Mouse (Mus musculus): Measurements from ENCODE around the gene Slc13a2.

The Slc13a2 gene

GRCm38 (mm10) chr11:78431176-78431575, 9.2 kb upstream of the Slc13a2 start:
- no peak for DNase-seq

- DNase-seq = no peak
Measured at GRCm38 (mm10) chr11:78430195-78430878, 8.3 kb upstream of the Slc13a2 start.

- no peak for DNase-seq
Measured at GRCm38 (mm10) chr11:78428309-78428708, 6.3 kb upstream of the Slc13a2 start.

GRCm38 (mm10) chr11:78427655-78428054, 5.6 kb upstream of the Slc13a2 start:
- DNase-seq = no peak

GRCm38 (mm10) chr11:78425572-78425971, 3.6 kb upstream of the Slc13a2 start:
- DNase-seq = no peak

- no peak for DNase-seq
Measured at GRCm38 (mm10) chr11:78424352-78424751, 2.3 kb upstream of the Slc13a2 start.

GRCm38 (mm10) chr11:78421201-78422009, 612 bp downstream of the Slc13a2 start:
- no peak for DNase-seq

- no peak for DNase-seq
Measured at GRCm38 (mm10) chr11:78420263-78420889, 1.6 kb downstream of the Slc13a2 start.

- no peak for DNase-seq
Measured at GRCm38 (mm10) chr11:78416854-78417253, 5.2 kb downstream of the Slc13a2 start.

- no peak for DNase-seq
Measured at GRCm38 (mm10) chr11:78412861-78413260, 9.2 kb downstream of the Slc13a2 start.

- no peak for DNase-seq
Measured at GRCm38 (mm10) chr11:78412324-78412850, 9.6 kb downstream of the Slc13a2 start.

- DNase-seq = peak; percentile 36
Measured at GRCm38 (mm10) chr11:78411606-78412323, 10.3 kb downstream of the Slc13a2 start.

GRCm38 (mm10) chr11:78408256-78409240, 13.5 kb downstream of the Slc13a2 start:
- DNase-seq = no peak

- DNase-seq = no peak
Measured at GRCm38 (mm10) chr11:78402062-78402461, 20.0 kb downstream of the Slc13a2 start.

GRCm38 (mm10) chr11:78401469-78401868, 20.5 kb downstream of the Slc13a2 start:
- DNase-seq = no peak

- DNase-seq = no peak
Measured at GRCm38 (mm10) chr11:78400936-78401335, 21.1 kb downstream of the Slc13a2 start.

- DNase-seq = peak; percentile 84
Measured at GRCm38 (mm10) chr11:78399680-78400079, 22.3 kb downstream of the Slc13a2 start.

- DNase-seq = no peak
Measured at GRCm38 (mm10) chr11:78398212-78398611, 23.8 kb downstream of the Slc13a2 start.

GRCm38 (mm10) chr11:78397397-78397796, 24.6 kb downstream of the Slc13a2 start:
- peak; percentile 72 for DNase-seq

GRCm38 (mm10) chr11:78396950-78397349, 25.1 kb downstream of the Slc13a2 start:
- DNase-seq = no peak

- DNase-seq = no peak
Measured at GRCm38 (mm10) chr11:78392728-78393127, 29.3 kb downstream of the Slc13a2 start.

All from right cerebral cortex, postnatal 4 days (tissue).